Mouse (Mus musculus) intestine, postnatal 0 days (tissue): ENCODE measurements at regions not wholly inside any gene's neighbourhood (a gene's known extent, or its start where the extent isn't known, plus 50 kb on each side); places are given as distances from the start of the nearest gene placed in this dataset.

Experiments used
- ATAC-seq: fragments of 200-750 bp; cut with Nextera tagmentation; 2 replicates; pipeline ENCODE4 v1.8.0; 2017; ENCODE audit warnings: mild to moderate bottlenecking, moderate TSS enrichment, moderate library complexity
- H3K27ac ChIP-seq: fragments of 300-500 bp; sonication (generic); 2 replicates; pipeline ENCODE4 v1.5.1; 2014; ENCODE audit warnings: mild to moderate bottlenecking, low read depth, low read length, moderate library complexity
- H3K27me3 ChIP-seq: fragments of 300-500 bp; sonication (generic); replicated peaks from 2 replicates; pipeline ENCODE4 v1.6.1; 2014; ENCODE audit warnings: low read length, mixed read lengths; ENCODE audit not compliant: control insufficient read depth, insufficient read depth
- H3K36me3 ChIP-seq: fragments of 300-500 bp; sonication (generic); 2 replicates; pipeline ENCODE4 v1.6.1; 2014; ENCODE audit warnings: mild to moderate bottlenecking, moderate library complexity; ENCODE audit not compliant: control insufficient read depth, insufficient read depth
- H3K4me1 ChIP-seq: fragments of 300-500 bp; sonication (generic); replicated peaks from 2 replicates; pipeline ENCODE4 v1.6.1; 2014; ENCODE audit warnings: antibody characterized with exemption, low read length, mixed read lengths; ENCODE audit not compliant: control insufficient read depth, insufficient read depth
- H3K4me2 ChIP-seq: fragments of 300-500 bp; sonication (generic); replicated peaks from 2 replicates; pipeline ENCODE4 v1.6.1; 2014; ENCODE audit warnings: low read depth, mild to moderate bottlenecking, moderate library complexity
- H3K4me3 ChIP-seq: fragments of 300-500 bp; sonication (generic); 2 replicates; pipeline ENCODE4 v1.5.1; 2014; ENCODE audit warnings: low read depth, low read length
- H3K9ac ChIP-seq: fragments of 300-500 bp; sonication (generic); 2 replicates; pipeline ENCODE4 v1.6.1; 2014; ENCODE audit warnings: mild to moderate bottlenecking, low read depth, low read length
- H3K9me3 ChIP-seq: fragments of 300-500 bp; sonication (generic); 2 replicates; pipeline ENCODE4 v1.6.1; 2016; ENCODE audit warnings: mixed run types; ENCODE audit not compliant: control insufficient read depth
- CTCF ChIP-seq: sonication (generic); IDR thresholded peaks from 2 replicates; pipeline ENCODE4 v1.5.1; 2016; ENCODE audit warnings: low read depth, mild to moderate bottlenecking, control low read depth, antibody characterized with exemption, moderate library complexity
- WGBS: fragments of 180-500 bp; shearing (Covaris S2); extraction: QIAGEN DNeasy Blood & Tissue Kit; methylation state at CpG from one replicate; pipeline ENCODE4 v1.1.7; 2014; 5-methylcytosine and 5-hydroxymethylcytosine counted together

DNA sequence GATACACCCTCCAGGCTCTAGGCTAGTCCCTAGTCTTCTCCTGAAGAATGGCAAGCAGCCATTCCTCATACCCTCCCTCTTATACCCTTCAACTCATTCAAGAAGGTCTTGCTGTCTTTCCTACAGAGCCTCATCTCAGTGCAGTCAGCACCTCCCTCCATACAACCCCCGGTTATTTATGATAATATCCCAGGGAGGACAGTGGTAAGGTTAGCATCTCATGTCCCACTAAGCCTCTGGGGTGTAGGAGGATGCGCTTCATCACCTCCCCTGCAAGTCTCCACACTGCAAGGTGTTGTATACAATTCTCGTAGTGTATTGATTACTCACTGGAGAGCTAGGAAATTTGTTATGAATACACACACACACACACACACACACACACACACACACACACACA lies 80.2 kb upstream of the Shisa6 start:
- H3K4me2 ChIP-seq, result no peak overlapping the region
- no peaks in the 10 kb centered on the region for H3K36me3 ChIP-seq
- ATAC-seq, result no peak
- H3K9ac ChIP-seq, result no peak overlapping the region
- 78% methylated on average over 3 of the region's 3 CpGs for WGBS
- no peaks in the 10 kb centered on the region for H3K4me1 ChIP-seq
- H3K27me3 ChIP-seq, result no peaks in the 10 kb centered on the region
- no peaks in the 10 kb centered on the region for H3K9me3 ChIP-seq
- H3K27ac ChIP-seq, result no peak overlapping the region
- no peak for TF ChIP-seq CTCF
- H3K4me3 ChIP-seq, result no peak overlapping the region

- Histone ChIP-seq H3K4me3 (no peak overlapping the region), H3K4me2 (no peak overlapping the region), H3K9ac (no peak overlapping the region), H3K4me1 (no peaks in the 10 kb centered on the region), H3K36me3 (no peaks in the 10 kb centered on the region), H3K9me3 (no peaks in the 10 kb centered on the region), H3K27me3 (no peaks in the 10 kb centered on the region), H3K27ac (no peak overlapping the region)
- TF ChIP-seq CTCF, result no peak
- WGBS, result 40% methylated on average over 9 of the region's 9 CpGs
- no peak for ATAC-seq
Measured at GRCm38 (mm10) chr11:66606646-66607045, 80.9 kb upstream of the Shisa6 start.

- Histone ChIP-seq H3K4me2 (no peak overlapping the region), H3K9me3 (no peaks in the 10 kb centered on the region), H3K27ac (no peak overlapping the region), H3K27me3 (no peaks in the 10 kb centered on the region), H3K36me3 (no peaks in the 10 kb centered on the region), H3K9ac (no peak overlapping the region), H3K4me3 (no peak overlapping the region), H3K4me1 (no peaks in the 10 kb centered on the region)
- no peak for TF ChIP-seq CTCF
- ATAC-seq, result no peak
- WGBS, result 84% methylated on average over 2 of the region's 2 CpGs
Measured at GRCm38 (mm10) chr11:66609733-66610132, 84.0 kb upstream of the Shisa6 start.

GRCm38 (mm10) chr11:66613150-66613549 lies 87.4 kb upstream of the Shisa6 start:
- peak; percentile 65 for TF ChIP-seq CTCF
- ATAC-seq, result no peak
- 18% methylated on average over 6 of the region's 6 CpGs for WGBS
- no peaks in the 10 kb centered on the region for H3K9me3 ChIP-seq
- no peak overlapping the region for H3K9ac ChIP-seq
- H3K36me3 ChIP-seq, result no peaks in the 10 kb centered on the region
- no peak overlapping the region for H3K4me2 ChIP-seq
- H3K4me3 ChIP-seq, result no peak overlapping the region
- H3K27me3 ChIP-seq, result no peaks in the 10 kb centered on the region
- H3K4me1 ChIP-seq, result no peaks in the 10 kb centered on the region
- H3K27ac ChIP-seq, result no peak overlapping the region

DNA sequence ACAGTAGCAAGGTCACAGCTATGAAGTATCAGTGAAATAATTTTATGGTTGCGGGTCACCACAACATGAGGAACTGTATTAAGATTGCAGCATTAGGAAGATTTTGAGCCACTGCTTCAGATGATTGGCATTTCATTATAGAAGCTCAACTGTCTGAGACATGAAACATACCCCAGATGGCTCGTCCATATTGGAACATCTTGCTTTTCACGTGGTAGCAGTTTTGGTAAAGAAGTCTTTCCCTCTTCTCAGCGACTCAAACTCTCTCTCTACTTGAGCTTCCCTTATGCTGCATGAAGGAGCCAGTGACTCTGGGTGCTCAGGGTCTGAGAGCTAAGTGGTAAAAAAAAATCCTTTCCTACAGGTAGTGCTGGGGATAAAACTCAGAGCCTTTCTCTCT lies 99.7 kb upstream of the Shisa6 start:
- WGBS, result 87% methylated on average over 4 of the region's 4 CpGs
- no peak for ATAC-seq
- TF ChIP-seq CTCF, result no peak

GRCm38 (mm10) chr11:66656810-66657209 lies 131.0 kb upstream of the Shisa6 start:
- H3K27ac ChIP-seq, result no peak overlapping the region
- no peaks in the 10 kb centered on the region for H3K9me3 ChIP-seq
- TF ChIP-seq CTCF, result no peak
- no peaks in the 10 kb centered on the region for H3K4me1 ChIP-seq
- 80% methylated on average over 3 of the region's 3 CpGs for WGBS
- H3K4me3 ChIP-seq, result no peak overlapping the region
- H3K4me2 ChIP-seq, result no peak overlapping the region
- no peaks in the 10 kb centered on the region for H3K36me3 ChIP-seq
- H3K9ac ChIP-seq, result no peak overlapping the region
- no peak for ATAC-seq
- H3K27me3 ChIP-seq, result no peaks in the 10 kb centered on the region

More for the DNA sequence above, 99.7 kb upstream of the Shisa6 start:
- Histone ChIP-seq H3K27me3 (no peaks in the 10 kb centered on the region), H3K27ac (no peak overlapping the region), H3K9me3 (no peaks in the 10 kb centered on the region), H3K4me2 (no peak overlapping the region), H3K36me3 (no peaks in the 10 kb centered on the region), H3K9ac (no peak overlapping the region), H3K4me3 (no peak overlapping the region), H3K4me1 (no peaks in the 10 kb centered on the region)

- Histone ChIP-seq H3K4me2 (no peak overlapping the region), H3K9ac (no peak overlapping the region), H3K4me3 (no peak overlapping the region), H3K36me3 (no peaks in the 10 kb centered on the region), H3K9me3 (no peaks in the 10 kb centered on the region), H3K4me1 (no peaks in the 10 kb centered on the region), H3K27ac (no peak overlapping the region), H3K27me3 (no peaks in the 10 kb centered on the region)
- WGBS, result 68% methylated on average over 2 of the region's 2 CpGs
- ATAC-seq, result no peak
- no peak for TF ChIP-seq CTCF
Measured at GRCm38 (mm10) chr11:66674581-66674980, 148.8 kb upstream of the Shisa6 start.
